Mouse (Mus musculus) thymus, adult 2 months (tissue): Measurements from ENCODE around the gene Cdh3.

Experiments
- CTCF ChIP-seq: fragments of 200-500 bp; IDR thresholded peaks from 2 replicates; pipeline ENCODE4 v1.5.1; 2012; ENCODE audit warnings: mild to moderate bottlenecking, control low read depth, low read length, moderate library complexity, borderline replicate concordance; ENCODE audit not compliant: control insufficient read depth, poor library complexity, insufficient read depth; ENCODE audit errors: extremely low read depth
- POLR2A ChIP-seq: fragments of 200-500 bp; IDR thresholded peaks from 2 replicates; pipeline ENCODE4 v1.6.1; 2012; ENCODE audit warnings: mild to moderate bottlenecking, low read length, control low read depth, moderate library complexity; ENCODE audit not compliant: control insufficient read depth, poor library complexity, insufficient read depth; ENCODE audit errors: extremely low read depth

- TF ChIP-seq CTCF (no peak), POLR2A (no peak)
Observed at GRCm38 (mm10) chr8:106516581-106516980, 5.9 kb downstream of the Cdh3 start.
